Mouse (Mus musculus) kidney, postnatal 0 days (tissue): ENCODE results near the gene Taar6. TPM values are rescaled to one million over a fixed set of nuclear protein-coding genes. Genes with fewer than 3 reads are reported as not detected.

Experiments used
- ATAC-seq: fragments of 200-750 bp; cut with Nextera tagmentation; replicated peaks from 2 replicates; pipeline ENCODE4 v1.8.0; 2017; ENCODE audit warnings: low read depth, moderate number of reproducible peaks, moderate TSS enrichment, moderate library complexity; ENCODE audit not compliant: low FRiP score
- DNase-seq: peaks from one replicate; pipeline ENCODE4 v3.0.0-alpha.2; 2016; ENCODE audit warnings: low spot score
- H3K27ac ChIP-seq: fragments of 300-500 bp; sonication (generic); 2 replicates; pipeline ENCODE4 v1.5.1; 2014; ENCODE audit warnings: mild to moderate bottlenecking
- H3K27me3 ChIP-seq: fragments of 300-500 bp; sonication (generic); 2 replicates; pipeline ENCODE4 v1.6.1; 2014; ENCODE audit warnings: low read length, mixed read lengths; ENCODE audit not compliant: insufficient read depth
- H3K36me3 ChIP-seq: fragments of 300-500 bp; sonication (generic); 2 replicates; pipeline ENCODE4 v1.6.1; 2014; ENCODE audit warnings: low read length, mixed read lengths; ENCODE audit not compliant: insufficient read depth
- H3K4me1 ChIP-seq: fragments of 300-500 bp; sonication (generic); replicated peaks from 2 replicates; pipeline ENCODE4 v1.6.1; 2014; ENCODE audit warnings: antibody characterized with exemption, low read length, mixed read lengths; ENCODE audit not compliant: insufficient read depth
- H3K4me2 ChIP-seq: fragments of 300-500 bp; sonication (generic); 2 replicates; pipeline ENCODE4 v1.6.1; 2014; ENCODE audit warnings: mild to moderate bottlenecking, low read length, moderate library complexity, mixed read lengths
- H3K4me3 ChIP-seq: fragments of 300-500 bp; sonication (generic); replicated peaks from 2 replicates; pipeline ENCODE4 v1.5.1; 2014; ENCODE audit warnings: low read depth, low read length
- H3K9ac ChIP-seq: fragments of 300-500 bp; sonication (generic); 2 replicates; pipeline ENCODE4 v1.6.1; 2014; ENCODE audit warnings: low read depth, low read length
- H3K9me3 ChIP-seq: fragments of 300-500 bp; sonication (generic); replicated peaks from 2 replicates; pipeline ENCODE4 v1.6.1; 2016; ENCODE audit warnings: low read length, inconsistent platforms, mixed read lengths
- CTCF ChIP-seq: IDR thresholded peaks from 2 replicates; pipeline ENCODE4 v1.5.1; 2016; ENCODE audit warnings: antibody characterized with exemption, low read depth, mild to moderate bottlenecking, moderate library complexity
- WGBS: fragments of 180-500 bp; shearing (Covaris S2); extraction: QIAGEN DNeasy Blood & Tissue Kit; methylation state at CpG from one replicate; pipeline ENCODE4 v1.1.7; 2014; 5-methylcytosine and 5-hydroxymethylcytosine counted together
- polyA plus RNA-seq: library from polyadenylated mRNA; unstranded; fragments of >200 nt; fragmentation: Nextera tagmentation; extraction: Ambion mirVana; gene quantifications from 2 replicates; pipeline ENCODE4 v1.2.1, GENCODE M21; 2015

Taar6 gene
- polyA plus RNA-seq, 1 experiment from 2014 or later: not detected

GRCm38 (mm10) chr10:23942465-23942864 lies 43.0 kb downstream of the Taar6 start:
- no peak overlapping the region for H3K27ac ChIP-seq
- peak; percentile 48 for TF ChIP-seq CTCF
- H3K27me3 ChIP-seq: no peaks in the 10 kb centered on the region
- H3K4me1 ChIP-seq: no peaks in the 10 kb centered on the region
- 84% methylated on average over 5 of the region's 5 CpGs for WGBS
- H3K4me2 ChIP-seq: no peak overlapping the region
- no peaks in the 10 kb centered on the region for H3K36me3 ChIP-seq
- ATAC-seq: no peak
- no peaks in the 10 kb centered on the region for H3K9me3 ChIP-seq
- H3K4me3 ChIP-seq: no peak overlapping the region
- H3K9ac ChIP-seq: no peak overlapping the region
- DNase-seq: no peak

- 31% methylated on average over 6 of the region's 6 CpGs for WGBS
- Histone ChIP-seq H3K36me3 (no peaks in the 10 kb centered on the region), H3K4me1 (no peaks in the 10 kb centered on the region), H3K4me3 (no peak within 1 kb of the TSS), H3K9ac (no peak within 1 kb of the TSS), H3K4me2 (peak within 1 kb of the TSS; percentile 8; the same call in 1 of the 2 replicates), H3K9me3 (no peaks in the 10 kb centered on the region), H3K27ac (no peak within 1 kb of the TSS), H3K27me3 (no peaks in the 10 kb centered on the region)
- TF ChIP-seq CTCF: no peak
- ATAC-seq (no peak), DNase-seq (no peak)
Measured at GRCm38 (mm10) chr10:23938312-23938711, 47.1 kb downstream of the Taar6 start, which contains the start of gene Taar2. Gene Taar2 (plus strand): TSS chr10:23938572.

- no peaks in the 10 kb centered on the region for H3K9me3 ChIP-seq
- H3K27me3 ChIP-seq: no peaks in the 10 kb centered on the region
- H3K9ac ChIP-seq: no peak overlapping the region
- no peak for ATAC-seq
- no peak for TF ChIP-seq CTCF
- WGBS: 7% methylated on average over 4 of the region's 4 CpGs
- H3K4me2 ChIP-seq: no peak overlapping the region
- no peak overlapping the region for H3K4me3 ChIP-seq
- H3K36me3 ChIP-seq: no peaks in the 10 kb centered on the region
- no peak overlapping the region for H3K27ac ChIP-seq
- no peaks in the 10 kb centered on the region for H3K4me1 ChIP-seq
- no peak for DNase-seq
Measured at GRCm38 (mm10) chr10:23937613-23938012, 47.8 kb downstream of the Taar6 start.

Other genes with a start within 250 kb of the Taar6 start
- gene Rps12, start 198.4 kb downstream of the Taar6 start, polyA plus RNA-seq: 225 and 241 TPM in 2 replicates
- gene Slc18b1, start 188.7 kb downstream of the Taar6 start, polyA plus RNA-seq: 16.0 and 20.2 TPM in 2 replicates
- 0.08 and 0.17 TPM in 2 replicates for gene Vnn3, start 134.2 kb downstream of the Taar6 start, polyA plus RNA-seq
- gene Vnn1, start 91.0 kb downstream of the Taar6 start, polyA plus RNA-seq: 21.1 and 22.4 TPM in 2 replicates
- not detected in 2 replicates for gene Taar1, start 65.3 kb downstream of the Taar6 start, polyA plus RNA-seq
- gene Taar2, start 47.1 kb downstream of the Taar6 start, polyA plus RNA-seq: 0.31 and 0.41 TPM in 2 replicates
- gene Taar3, start 36.1 kb downstream of the Taar6 start, polyA plus RNA-seq: not detected in 2 replicates
- gene Taar4, start 25.2 kb downstream of the Taar6 start, polyA plus RNA-seq: not detected in 2 replicates
- 0.23 and 0.30 TPM in 2 replicates for gene Taar5, start 14.9 kb downstream of the Taar6 start, polyA plus RNA-seq
- not detected in 2 replicates for gene Taar7a, start 7.8 kb upstream of the Taar6 start, polyA plus RNA-seq
- not detected in 2 replicates for gene Taar7b, start 14.3 kb upstream of the Taar6 start, polyA plus RNA-seq
- gene Taar7d, start 41.6 kb upstream of the Taar6 start, polyA plus RNA-seq: not detected in 2 replicates
- not detected in 2 replicates for gene Taar7e, start 52.0 kb upstream of the Taar6 start, polyA plus RNA-seq
- gene Taar7f, start 63.9 kb upstream of the Taar6 start, polyA plus RNA-seq: not detected in 2 replicates
- gene Taar8a, start 90.9 kb upstream of the Taar6 start, polyA plus RNA-seq: not detected in 2 replicates
- not detected in 2 replicates for gene Taar8b, start 106.6 kb upstream of the Taar6 start, polyA plus RNA-seq
- gene Taar8c, start 116.3 kb upstream of the Taar6 start, polyA plus RNA-seq: not detected in 2 replicates
- not detected in 2 replicates for gene Taar9, start 123.9 kb upstream of the Taar6 start, polyA plus RNA-seq
- 167 and 185 TPM in 2 replicates for gene Stx7, start 163.7 kb upstream of the Taar6 start, polyA plus RNA-seq
- 12.0 and 12.4 TPM in 2 replicates for gene Moxd1, start 237.9 kb upstream of the Taar6 start, polyA plus RNA-seq